ENCODE assay signal across 9 mouse cellular contexts in the genomic region with DNA sequence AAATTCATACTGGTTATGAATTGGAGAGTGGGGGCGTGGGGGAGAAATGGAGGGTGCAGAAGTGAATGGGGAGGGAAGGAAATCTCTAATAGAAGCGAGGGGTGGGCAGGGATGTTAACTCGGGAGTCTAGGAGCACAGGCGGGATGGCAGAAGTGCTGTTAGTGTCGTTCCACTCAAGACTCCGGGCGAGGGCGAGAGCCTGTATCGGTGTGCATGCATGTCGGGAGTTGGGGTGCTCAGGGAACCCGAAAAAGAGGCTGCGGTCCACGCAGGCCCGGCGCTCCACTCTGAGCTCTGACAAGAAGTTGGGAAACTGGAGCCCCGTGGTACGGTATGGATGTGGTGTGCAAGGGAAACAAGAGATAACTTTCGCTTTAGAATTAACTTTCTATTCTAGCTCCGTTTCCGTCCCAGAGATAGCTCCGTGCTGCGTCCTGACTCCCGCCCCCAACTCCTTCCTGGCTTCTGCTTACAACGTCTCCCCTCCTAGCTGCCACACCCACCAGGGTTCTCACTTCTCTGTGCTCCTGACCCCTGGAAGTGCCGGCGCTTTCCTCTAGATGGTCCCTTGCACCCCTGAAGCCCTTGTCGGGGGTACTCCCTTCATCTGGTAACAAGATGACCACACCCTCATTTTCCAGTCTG. TPM values are rescaled to one million over a fixed set of nuclear protein-coding genes. Genes with fewer than 3 reads are reported as not detected.
A peak's percentile ranks its signal among the peaks of the same experiment; 100 is the strongest.
DNase-seq lines count a peak whose midpoint lies in the region; ATAC-seq lines count a peak whose summit lies in the region.
"Had no signal": no experiment of that assay in that cellular context is flagged by ENCODE, and none has a peak within 500 bp of the region (broad histone marks: within the 10 kb centered on the region; RNA-seq: fewer than 3 reads in every experiment).

No protein-coding gene starts in this region.

- H3K9ac ChIP-seq in forebrain, embryonic 14.5 days (ENCODE audit: low read length) = no peak overlapping the region
- H3K9ac ChIP-seq in liver, embryonic 12.5 days = no peak overlapping the region; the same call in 1 of the 2 replicates
- H3K9ac ChIP-seq in stomach, embryonic 16.5 days (ENCODE audit: low read length) = peak overlapping the region; percentile 28

- H3K36me3 ChIP-seq in forebrain, embryonic 14.5 days (ENCODE audit: control insufficient read depth, insufficient read depth, low read length) = no peaks in the 10 kb centered on the region
- H3K36me3 ChIP-seq in liver, embryonic 12.5 days = no peaks in the 10 kb centered on the region
- no peaks in the 10 kb centered on the region for H3K36me3 ChIP-seq in stomach, embryonic 16.5 days (ENCODE audit: control insufficient read depth, insufficient read depth, low read length)

- peak overlapping the region; percentile 49 for H3K4me2 ChIP-seq in forebrain, embryonic 14.5 days (ENCODE audit: low read length)
- H3K4me2 ChIP-seq in liver, embryonic 12.5 days = peak overlapping the region; percentile 56
- peak overlapping the region; percentile 64 for H3K4me2 ChIP-seq in stomach, embryonic 16.5 days (ENCODE audit: low read depth, low read length)

- no peak for DNase-seq in frontal cortex, postnatal 25 days (ENCODE audit: low spot score in 2 of 2)
- DNase-seq in CD4-positive helper T cell, adult 2 months (ENCODE audit: low read depth, low spot score) = peak; percentile 34
- no peak for DNase-seq in forebrain, embryonic 14.5 days (ENCODE audit: low spot score)
- DNase-seq in frontal cortex, postnatal 14 days (ENCODE audit: low spot score in 2 of 2) = no peak
- no peak for DNase-seq in frontal cortex, adult 2 months (ENCODE audit: extremely low spot score in 1 of 2, low spot score in 1 of 2)

- under 1% methylated on average over 27 of the region's 27 CpGs for WGBS in forebrain, embryonic 14.5 days
- WGBS in liver, embryonic 12.5 days (ENCODE audit: insufficient replicate concordance) = 2% methylated on average over 27 of the region's 27 CpGs
- 1% methylated on average over 27 of the region's 27 CpGs for WGBS in stomach, embryonic 16.5 days

- H3K9me3 ChIP-seq in forebrain, embryonic 14.5 days (replicated peaks; ENCODE audit: control insufficient read depth, low read length) = 0 out of 2 replicates have a peak, but pooled peaks cover 4% of the 10 kb centered on the region
- H3K9me3 ChIP-seq in liver, embryonic 12.5 days (replicated peaks) = no peaks in the 10 kb centered on the region; the same call in 1 of the 2 replicates
- peaks cover 6% of the 10 kb centered on the region for H3K9me3 ChIP-seq in stomach, embryonic 16.5 days (replicated peaks; ENCODE audit: control insufficient read depth, low read length)

- H3K4me3 ChIP-seq in forebrain, embryonic 14.5 days (ENCODE audit: low read depth, low read length) = peak overlapping the region; percentile 32; the same call in 1 of the 2 replicates
- peak overlapping the region; percentile 41 for H3K4me3 ChIP-seq in liver, embryonic 12.5 days
- H3K4me3 ChIP-seq in stomach, embryonic 16.5 days (replicated peaks; ENCODE audit: low read length) = peak overlapping the region; percentile 48

- peaks cover 59% of the 10 kb centered on the region for H3K27me3 ChIP-seq in forebrain, embryonic 14.5 days (replicated peaks; ENCODE audit: control insufficient read depth, insufficient read depth, low read length)
- peaks cover 96% of the 10 kb centered on the region for H3K27me3 ChIP-seq in liver, embryonic 12.5 days (replicated peaks)
- H3K27me3 ChIP-seq in stomach, embryonic 16.5 days (ENCODE audit: control insufficient read depth, insufficient read depth, low read length) = peaks cover 72% of the 10 kb centered on the region

- peak; percentile 32; the same call in 1 of the 2 replicates for ATAC-seq in frontal cortex, adult (ENCODE audit: low TSS enrichment)
- no peak for ATAC-seq in forebrain, embryonic 14.5 days
- ATAC-seq in liver, embryonic 12.5 days = no peak
- no peak for ATAC-seq in stomach, embryonic 16.5 days (ENCODE audit: insufficient read depth, low FRiP score)

- no peak overlapping the region for H3K27ac ChIP-seq in forebrain, embryonic 14.5 days (ENCODE audit: low read depth, low read length)
- H3K27ac ChIP-seq in liver, embryonic 12.5 days = no peak overlapping the region
- no peak overlapping the region for H3K27ac ChIP-seq in stomach, embryonic 16.5 days (ENCODE audit: low read length)

- H3K4me1 ChIP-seq in forebrain, embryonic 14.5 days (ENCODE audit: control insufficient read depth, insufficient read depth, low read length) = 0 out of 2 replicates have a peak, but pooled peaks cover 9% of the 10 kb centered on the region
- peaks cover 11% of the 10 kb centered on the region; the same call in 1 of the 2 replicates for H3K4me1 ChIP-seq in liver, embryonic 12.5 days
- H3K4me1 ChIP-seq in stomach, embryonic 16.5 days (ENCODE audit: control insufficient read depth, insufficient read depth, low read length) = peaks cover 23% of the 10 kb centered on the region; the same call in 1 of the 2 replicates

RNA-seq across cellular contexts. Expression of a gene that starts 7.8 kb away (rescaled TPM):
- polyA plus RNA-seq in forebrain, embryonic 14.5 days (2014; fragmentation: Nextera tagmentation; extraction: Ambion mirVana) = 1.1 and 1.7 TPM in 2 replicates
- polyA plus RNA-seq in liver, embryonic 12.5 days (2016; fragmentation: Nextera tagmentation; extraction: Ambion mirVana) = 0.04 TPM in 1 of 2 replicates, not detected in the other
- 0.44 and 0.52 TPM in 2 replicates for polyA plus RNA-seq in stomach, embryonic 16.5 days (2015; fragmentation: Nextera tagmentation; extraction: Ambion mirVana)
- polyA plus RNA-seq in frontal cortex, adult 2 months (2012; rRNA removed) = 17.0 and 22.1 TPM in 2 replicates
- polyA plus RNA-seq: large intestine, adult 2 months had no signal

RNA-seq across cellular contexts. Expression of a gene that starts 16.9 kb away (rescaled TPM):
- 17.1 and 19.5 TPM in 2 replicates for polyA plus RNA-seq in forebrain, embryonic 14.5 days (2014; fragmentation: Nextera tagmentation; extraction: Ambion mirVana)
- 23.1 and 24.4 TPM in 2 replicates for polyA plus RNA-seq in liver, embryonic 12.5 days (2016; fragmentation: Nextera tagmentation; extraction: Ambion mirVana)
- 16.5 and 18.3 TPM in 2 replicates for polyA plus RNA-seq in stomach, embryonic 16.5 days (2015; fragmentation: Nextera tagmentation; extraction: Ambion mirVana)
- polyA plus RNA-seq in frontal cortex, adult 2 months (2012; rRNA removed) = 29.2 and 30.2 TPM in 2 replicates
